Mouse (Mus musculus): ENCODE results near the gene Stard8.

DNA sequence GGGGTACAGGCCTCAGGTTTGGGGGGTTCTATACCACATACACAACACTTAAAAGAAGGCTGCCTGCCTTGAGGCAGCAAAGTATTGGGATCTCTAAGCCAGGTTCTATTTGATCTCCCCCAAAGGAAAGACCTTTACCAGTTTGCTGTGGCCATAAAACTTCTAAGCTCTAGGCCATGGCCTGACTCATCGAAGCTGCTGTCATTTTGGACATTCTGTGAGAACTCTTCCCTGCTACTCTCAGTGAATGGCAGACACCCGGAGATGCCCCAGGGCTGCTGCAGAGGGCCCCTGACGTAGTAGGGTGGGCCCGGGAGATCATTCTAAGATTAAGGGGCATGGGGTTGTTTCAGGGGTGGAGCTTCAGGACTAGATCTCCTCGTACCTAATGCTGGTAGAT, 72.1 kb downstream of the Stard8 start:
- TF ChIP-seq POLR2A (IDR thresholded peaks at IDR 0.05; ENCODE audit: borderline replicate concordance, control insufficient read depth, low read depth, low read length) (no peak), CTCF (IDR thresholded peaks at IDR 0.05; ENCODE audit: control insufficient read depth, insufficient read depth, low read length) (no peak)

Measured in bone marrow, adult 2 months (tissue).